Mouse (Mus musculus): ENCODE data around the gene Olfr596. TPM values are rescaled to one million over a fixed set of nuclear protein-coding genes. Genes with fewer than 3 reads are reported as not detected.

The Olfr596 gene
- not detected in 4 replicates for total RNA-seq (2023)

GRCm38 (mm10) chr7:103305348-103305747 lies at the start of gene Olfr596:
TSS of gene Olfr596 (plus strand) at chr7:103305648.

GRCm38 (mm10) chr7:103316015-103316414 lies 10.6 kb downstream of the Olfr596 start, which contains the start of gene Olfr597:
TSS of gene Olfr597 (plus strand) at chr7:103316315.

GRCm38 (mm10) chr7:103323268-103323667 lies 17.8 kb downstream of the Olfr596 start, which contains the start of gene Olfr598:
TSS of gene Olfr598 (plus strand) at chr7:103323568.

GRCm38 (mm10) chr7:103335617-103336016 lies 30.2 kb downstream of the Olfr596 start, which contains the start of gene Olfr599:
TSS of gene Olfr599 (plus strand) at chr7:103335917.

GRCm38 (mm10) chr7:103349569-103349968 lies 44.1 kb downstream of the Olfr596 start, which contains the start of gene Olfr600:
TSS of gene Olfr600 (minus strand) at chr7:103349669.

Other genes starting within 250 kb of the Olfr596 start
- not detected in 4 replicates for gene Olfr584, start 223.8 kb upstream of the Olfr596 start, total RNA-seq (2023)
- gene Olfr585, start 207.9 kb upstream of the Olfr596 start, total RNA-seq (2023), result not detected in 4 replicates
- gene Olfr586, start 180.0 kb upstream of the Olfr596 start, total RNA-seq (2023), result not detected in 4 replicates
- gene Olfr588-ps1, start 164.8 kb upstream of the Olfr596 start, total RNA-seq (2023), result not detected in 4 replicates
- gene Olfr589, start 149.3 kb upstream of the Olfr596 start, total RNA-seq (2023), result not detected in 4 replicates
- not detected in 4 replicates for gene Olfr591, start 127.3 kb upstream of the Olfr596 start, total RNA-seq (2023)
- gene Olfr592, start 120.8 kb upstream of the Olfr596 start, total RNA-seq (2023), result not detected in 4 replicates
- not detected in 4 replicates for gene Olfr593, start 93.8 kb upstream of the Olfr596 start, total RNA-seq (2023)
- gene Olfr594, start 88.7 kb upstream of the Olfr596 start, total RNA-seq (2023), result not detected in 4 replicates
- gene Usp17ld, start 53.1 kb upstream of the Olfr596 start, total RNA-seq (2023), result not detected in 4 replicates
- gene Olfr597, start 10.7 kb downstream of the Olfr596 start, total RNA-seq (2023), result not detected in 4 replicates
- gene Olfr598, start 17.9 kb downstream of the Olfr596 start, total RNA-seq (2023), result not detected in 4 replicates
- not detected in 4 replicates for gene Olfr599, start 30.3 kb downstream of the Olfr596 start, total RNA-seq (2023)
- gene Olfr600, start 44.0 kb downstream of the Olfr596 start, total RNA-seq (2023), result not detected in 4 replicates
- gene Olfr601, start 57.0 kb downstream of the Olfr596 start, total RNA-seq (2023), result not detected in 4 replicates
- not detected in 4 replicates for gene Olfr603, start 80.5 kb downstream of the Olfr596 start, total RNA-seq (2023)
- gene Usp17lc, start 109.4 kb downstream of the Olfr596 start, total RNA-seq (2023), result not detected in 4 replicates
- gene Olfr605, start 139.8 kb downstream of the Olfr596 start, total RNA-seq (2023), result not detected in 4 replicates
- gene Olfr606, start 143.4 kb downstream of the Olfr596 start, total RNA-seq (2023), result not detected in 4 replicates
- gene Olfr607, start 158.5 kb downstream of the Olfr596 start, total RNA-seq (2023), result not detected in 4 replicates
- gene Olfr608, start 164.2 kb downstream of the Olfr596 start, total RNA-seq (2023), result not detected in 4 replicates
- not detected in 4 replicates for gene Olfr609, start 192.4 kb downstream of the Olfr596 start, total RNA-seq (2023)
- not detected in 4 replicates for gene Olfr610, start 206.5 kb downstream of the Olfr596 start, total RNA-seq (2023)
- gene Olfr611, start 215.2 kb downstream of the Olfr596 start, total RNA-seq (2023), result not detected in 4 replicates
- not detected in 4 replicates for gene Olfr612, start 237.1 kb downstream of the Olfr596 start, total RNA-seq (2023)
- not detected in 4 replicates for gene Olfr613, start 242.4 kb downstream of the Olfr596 start, total RNA-seq (2023)

Measured in B cell, adult 62 days (primary cell).